Mouse (Mus musculus): Measurements from ENCODE around the gene Ppard. TPM values are rescaled to one million over a fixed set of nuclear protein-coding genes. Genes with fewer than 3 reads are reported as not detected.

The Ppard gene
- polyA plus RNA-seq, 1 experiment from 2014 or later: 2.9 TPM

- peak; percentile 41; the same call in 1 of the 2 replicates for ATAC-seq (ENCODE audit: borderline replicate concordance, extremely low read depth, low FRiP score, low TSS enrichment)
- Histone ChIP-seq H3K27me3 (no peaks in the 10 kb centered on the region), H3K36me3 (no peaks in the 10 kb centered on the region), H3K9ac (no peak overlapping the region), H3K4me2 (no peak overlapping the region), H3K9me3 (no peaks in the 10 kb centered on the region; the same call in 1 of the 2 replicates), H3K4me3 (no peak overlapping the region), H3K27ac (no peak overlapping the region), H3K4me1 (peaks cover 45% of the 10 kb centered on the region)
- 67% methylated on average over 3 of the region's 3 CpGs for whole genome bisulfite sequencing
Observed at GRCm38 (mm10) chr17:28290262-28290661, 57.8 kb downstream of the Ppard start.

GRCm38 (mm10) chr17:28290671-28291070 is 58.2 kb downstream of the Ppard start:
- Histone ChIP-seq H3K27ac (no peak overlapping the region), H3K4me3 (no peak overlapping the region), H3K9me3 (no peaks in the 10 kb centered on the region; the same call in 1 of the 2 replicates), H3K9ac (no peak overlapping the region), H3K4me2 (no peak overlapping the region), H3K36me3 (no peaks in the 10 kb centered on the region), H3K4me1 (peaks cover 43% of the 10 kb centered on the region), H3K27me3 (no peaks in the 10 kb centered on the region)
- ATAC-seq (ENCODE audit: borderline replicate concordance, extremely low read depth, low FRiP score, low TSS enrichment): no peak
- WGBS: 47% methylated on average over 11 of the region's 11 CpGs

GRCm38 (mm10) chr17:28291346-28291745 is 58.8 kb downstream of the Ppard start:
- H3K36me3 ChIP-seq: no peaks in the 10 kb centered on the region
- 64% methylated on average over 7 of the region's 7 CpGs for WGBS
- ATAC-seq (ENCODE audit: borderline replicate concordance, extremely low read depth, low FRiP score, low TSS enrichment): no peak

GRCm38 (mm10) chr17:28293716-28294115 is 61.2 kb downstream of the Ppard start:
- Histone ChIP-seq H3K27me3 (no peaks in the 10 kb centered on the region), H3K4me3 (no peak overlapping the region), H3K4me2 (no peak overlapping the region), H3K9me3 (no peaks in the 10 kb centered on the region; the same call in 1 of the 2 replicates), H3K36me3 (peaks cover 8% of the 10 kb centered on the region), H3K27ac (0 out of 2 replicates have a peak overlapping the region, but pooled peaks have one; percentile 15), H3K4me1 (peaks cover 26% of the 10 kb centered on the region), H3K9ac (no peak overlapping the region)
- ATAC-seq (ENCODE audit: borderline replicate concordance, extremely low read depth, low FRiP score, low TSS enrichment): no peak
- 48% methylated on average over 4 of the region's 4 CpGs for WGBS

More at GRCm38 (mm10) chr17:28291346-28291745, 58.8 kb downstream of the Ppard start:
- Histone ChIP-seq H3K27me3 (no peaks in the 10 kb centered on the region), H3K4me3 (no peak overlapping the region), H3K4me2 (no peak overlapping the region), H3K9ac (no peak overlapping the region), H3K27ac (no peak overlapping the region), H3K4me1 (peaks cover 38% of the 10 kb centered on the region), H3K9me3 (no peaks in the 10 kb centered on the region; the same call in 1 of the 2 replicates)

- H3K4me1 ChIP-seq: peaks cover 34% of the 10 kb centered on the region
- 56% methylated on average over 17 of the region's 17 CpGs for WGBS
Observed at GRCm38 (mm10) chr17:28294449-28295333, 62.2 kb downstream of the Ppard start.

GRCm38 (mm10) chr17:28298888-28299287 is 66.4 kb downstream of the Ppard start:
- no peak overlapping the region for H3K4me2 ChIP-seq
- no peak overlapping the region for H3K27ac ChIP-seq
- no peaks in the 10 kb centered on the region for H3K27me3 ChIP-seq
- no peak overlapping the region for H3K9ac ChIP-seq
- no peak for ATAC-seq (ENCODE audit: borderline replicate concordance, extremely low read depth, low FRiP score, low TSS enrichment)
- no peak overlapping the region for H3K4me3 ChIP-seq
- 95% methylated on average over 17 of the region's 17 CpGs for WGBS
- H3K36me3 ChIP-seq: peaks cover 15% of the 10 kb centered on the region
- H3K9me3 ChIP-seq: no peaks in the 10 kb centered on the region
- H3K4me1 ChIP-seq: peaks cover 27% of the 10 kb centered on the region

More at GRCm38 (mm10) chr17:28294449-28295333, 62.2 kb downstream of the Ppard start:
- ATAC-seq (ENCODE audit: borderline replicate concordance, extremely low read depth, low FRiP score, low TSS enrichment): no peak
- Histone ChIP-seq H3K4me2 (no peak overlapping the region), H3K4me3 (no peak overlapping the region), H3K36me3 (peaks cover 15% of the 10 kb centered on the region), H3K9ac (no peak overlapping the region; the same call in 1 of the 2 replicates), H3K9me3 (no peaks in the 10 kb centered on the region; the same call in 1 of the 2 replicates), H3K27ac (peak overlapping the region; percentile 15; the same call in 1 of the 2 replicates), H3K27me3 (no peaks in the 10 kb centered on the region)

- H3K9ac ChIP-seq: no peak overlapping the region
- peaks cover 15% of the 10 kb centered on the region for H3K36me3 ChIP-seq
- no peak overlapping the region for H3K4me3 ChIP-seq
- no peak overlapping the region for H3K4me2 ChIP-seq
- H3K4me1 ChIP-seq: peaks cover 20% of the 10 kb centered on the region
- peak; percentile 37; the same call in 1 of the 2 replicates for ATAC-seq (ENCODE audit: borderline replicate concordance, extremely low read depth, low FRiP score, low TSS enrichment)
- peak overlapping the region; percentile 54 for H3K27ac ChIP-seq
- H3K9me3 ChIP-seq: no peaks in the 10 kb centered on the region
- no peaks in the 10 kb centered on the region for H3K27me3 ChIP-seq
- WGBS: 29% methylated on average over 11 of the region's 11 CpGs
Observed at GRCm38 (mm10) chr17:28299669-28300320, 67.3 kb downstream of the Ppard start.

- Histone ChIP-seq H3K9ac (no peak overlapping the region), H3K27me3 (no peaks in the 10 kb centered on the region), H3K27ac (peak overlapping the region; percentile 54)
Observed at GRCm38 (mm10) chr17:28300323-28300722, 67.8 kb downstream of the Ppard start.

GRCm38 (mm10) chr17:28300850-28301249 is 68.3 kb downstream of the Ppard start:
- no peak overlapping the region for H3K27ac ChIP-seq
- WGBS: 49% methylated on average over 3 of the region's 3 CpGs
- H3K9me3 ChIP-seq: no peaks in the 10 kb centered on the region
- peaks cover 15% of the 10 kb centered on the region for H3K4me1 ChIP-seq
- H3K4me3 ChIP-seq: no peak overlapping the region
- no peak overlapping the region for H3K4me2 ChIP-seq
- peaks cover 15% of the 10 kb centered on the region for H3K36me3 ChIP-seq
- H3K9ac ChIP-seq: no peak overlapping the region
- no peaks in the 10 kb centered on the region for H3K27me3 ChIP-seq
- ATAC-seq (ENCODE audit: borderline replicate concordance, extremely low read depth, low FRiP score, low TSS enrichment): peak; percentile 3; the same call in 1 of the 2 replicates

More at GRCm38 (mm10) chr17:28300323-28300722, 67.8 kb downstream of the Ppard start:
- Histone ChIP-seq H3K4me2 (no peak overlapping the region), H3K4me1 (peaks cover 15% of the 10 kb centered on the region), H3K4me3 (no peak overlapping the region), H3K36me3 (peaks cover 15% of the 10 kb centered on the region), H3K9me3 (no peaks in the 10 kb centered on the region)
- WGBS: 28% methylated on average over 9 of the region's 9 CpGs
- peak; percentile 48; the same call in 1 of the 2 replicates for ATAC-seq (ENCODE audit: borderline replicate concordance, extremely low read depth, low FRiP score, low TSS enrichment)

GRCm38 (mm10) chr17:28305172-28305571 is 72.7 kb downstream of the Ppard start:
- H3K27me3 ChIP-seq: no peaks in the 10 kb centered on the region
- H3K36me3 ChIP-seq: no peaks in the 10 kb centered on the region
- no peaks in the 10 kb centered on the region for H3K9me3 ChIP-seq
- H3K4me1 ChIP-seq: peaks cover 9% of the 10 kb centered on the region
- H3K4me3 ChIP-seq: no peak overlapping the region
- ATAC-seq (ENCODE audit: borderline replicate concordance, extremely low read depth, low FRiP score, low TSS enrichment): no peak
- WGBS: 50% methylated on average over 10 of the region's 10 CpGs
- H3K27ac ChIP-seq: no peak overlapping the region
- H3K4me2 ChIP-seq: no peak overlapping the region
- H3K9ac ChIP-seq: no peak overlapping the region

- Histone ChIP-seq H3K4me3 (no peak overlapping the region), H3K27ac (no peak overlapping the region), H3K9me3 (no peaks in the 10 kb centered on the region), H3K36me3 (no peaks in the 10 kb centered on the region), H3K4me1 (peaks cover 6% of the 10 kb centered on the region), H3K4me2 (peak overlapping the region; percentile 26; the same call in 1 of the 2 replicates), H3K27me3 (no peaks in the 10 kb centered on the region), H3K9ac (no peak overlapping the region)
- 9% methylated on average over 18 of the region's 18 CpGs for WGBS
- ATAC-seq (ENCODE audit: borderline replicate concordance, extremely low read depth, low FRiP score, low TSS enrichment): no peak
Observed at GRCm38 (mm10) chr17:28308297-28309195, 76.0 kb downstream of the Ppard start.

All from lung, embryonic 15.5 days (tissue).